Mouse (Mus musculus) brain, embryonic 14.5 days (tissue): ENCODE measurements around the gene Bend6. TPM values are rescaled to one million over a fixed set of nuclear protein-coding genes. Genes with fewer than 3 reads are reported as not detected.
"Not testable (repeated sequence)": the region's sequence is repeated elsewhere in the genome, so short reads cannot be mapped to it uniquely, and the experiment has no call there.

Source experiments
- DNase-seq: peaks from one replicate; pipeline ENCODE4 v3.0.0-alpha.2; 2011; ENCODE audit warnings: low read depth
- CTCF ChIP-seq: fragments of 200-500 bp; IDR thresholded peaks from 2 replicates; pipeline ENCODE4 v1.5.1; 2012; ENCODE audit warnings: inconsistent platforms, mild to moderate bottlenecking, moderate library complexity, borderline replicate concordance; ENCODE audit not compliant: insufficient read depth, insufficient read length; ENCODE audit errors: extremely low read depth
- POLR2A ChIP-seq: fragments of 200-500 bp; IDR thresholded peaks from 2 replicates; pipeline ENCODE4 v1.6.1; 2012; ENCODE audit warnings: mild to moderate bottlenecking, inconsistent platforms, borderline replicate concordance; ENCODE audit not compliant: poor library complexity, insufficient read depth, insufficient read length, severe bottlenecking; ENCODE audit errors: extremely low read depth
- polyA plus RNA-seq: library from polyadenylated mRNA; depleted of rRNA; stranded (reverse); fragments of >200 nt; gene quantifications from 2 replicates; pipeline ENCODE4 v1.2.3, GENCODE M21; 2012; rRNA removed

Bend6 gene
- polyA plus RNA-seq, 1 experiment: 25.5 TPM

DNA sequence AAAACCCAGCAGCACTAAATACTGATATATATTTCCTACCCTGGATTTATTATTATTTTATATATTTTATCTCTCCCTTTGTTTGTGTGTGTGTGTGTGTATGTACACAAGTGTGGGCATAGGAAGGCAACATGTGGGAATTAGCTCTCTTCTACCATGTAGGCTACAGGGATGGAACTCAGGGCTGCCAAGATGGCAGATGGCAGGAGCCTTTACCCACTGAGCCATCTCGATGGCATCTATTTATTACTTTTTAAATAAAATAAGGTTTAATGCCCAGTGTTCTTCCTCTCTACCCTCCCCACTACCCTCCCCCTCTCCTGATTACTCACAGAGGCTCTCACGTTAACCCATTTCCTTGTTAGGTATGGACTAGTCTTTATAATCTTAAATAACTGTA, 38.6 kb downstream of the Bend6 start:
- DNase-seq: no peak
- TF ChIP-seq POLR2A (no peak), CTCF (no peak)

DNA sequence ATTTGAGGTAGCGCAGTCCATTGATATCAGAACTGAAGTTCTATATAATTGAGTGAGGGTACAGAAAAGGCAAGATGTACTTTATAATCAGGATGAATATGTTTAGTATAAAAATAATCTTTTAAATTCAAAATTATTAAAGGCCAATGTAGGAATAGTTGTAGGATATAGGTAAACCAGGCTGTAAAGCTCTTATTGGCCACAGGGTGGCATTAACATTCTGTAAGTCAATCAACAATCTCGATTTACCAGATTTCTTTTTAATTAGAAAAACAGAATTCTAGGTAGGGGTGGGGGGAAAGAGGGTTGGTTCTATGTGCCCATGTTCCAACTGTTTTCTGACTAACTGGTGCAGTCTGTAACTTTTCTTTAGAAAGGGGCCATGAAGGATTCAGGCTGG, 60.8 kb downstream of the Bend6 start:
- TF ChIP-seq POLR2A: no peak
- TF ChIP-seq CTCF: no peak
- DNase-seq: no peak

GRCm38 (mm10) chr1:33843823-33844222, 63.8 kb downstream of the Bend6 start:
- DNase-seq: peak; percentile 75
- no peak for TF ChIP-seq CTCF
- no peak for TF ChIP-seq POLR2A

DNA sequence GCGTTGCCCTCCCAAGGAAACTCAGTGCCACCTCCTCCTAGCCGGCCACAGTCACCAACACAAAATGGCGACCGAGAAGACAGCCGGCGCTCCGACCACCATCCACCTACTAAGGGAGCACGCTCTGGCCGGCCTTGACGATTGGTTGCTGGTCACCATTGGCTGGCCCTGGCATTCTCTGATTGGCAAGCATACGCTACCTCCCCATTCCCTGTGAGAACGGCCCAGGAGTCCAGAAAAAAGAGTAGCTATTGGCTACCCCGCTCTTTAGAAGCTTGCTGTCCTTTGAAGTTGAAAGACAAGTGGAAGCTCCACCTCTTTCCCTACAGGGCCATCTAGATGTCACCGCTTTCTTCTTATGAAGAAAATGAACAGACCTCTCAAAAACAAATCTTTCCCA, 68.7 kb downstream of the Bend6 start:
- not testable (repeated sequence) for DNase-seq

- no peak for DNase-seq
- TF ChIP-seq CTCF (no peak), POLR2A (no peak)
Observed at GRCm38 (mm10) chr1:33830586-33830985, 77.0 kb downstream of the Bend6 start.

DNA sequence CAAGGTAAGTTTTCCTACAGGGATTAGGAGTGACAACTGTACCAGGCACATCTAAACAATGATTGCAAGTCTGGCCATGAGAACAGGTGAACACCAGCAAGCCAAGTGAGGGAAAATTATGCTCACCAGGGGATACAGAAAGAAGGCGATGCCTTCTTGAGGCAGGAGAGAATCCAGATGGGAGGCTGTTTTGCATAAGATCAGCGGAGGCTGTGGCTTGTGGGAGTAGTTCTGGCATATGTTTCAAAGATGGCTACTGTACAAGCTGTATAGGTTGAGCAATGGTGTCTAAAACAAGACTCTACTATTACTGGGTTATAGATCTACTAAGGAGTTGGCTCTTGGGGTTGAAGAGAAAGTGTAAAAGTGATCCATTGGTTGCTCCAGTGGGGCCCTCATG, 89.7 kb downstream of the Bend6 start:
- no peak for TF ChIP-seq CTCF
- DNase-seq: no peak

DNA sequence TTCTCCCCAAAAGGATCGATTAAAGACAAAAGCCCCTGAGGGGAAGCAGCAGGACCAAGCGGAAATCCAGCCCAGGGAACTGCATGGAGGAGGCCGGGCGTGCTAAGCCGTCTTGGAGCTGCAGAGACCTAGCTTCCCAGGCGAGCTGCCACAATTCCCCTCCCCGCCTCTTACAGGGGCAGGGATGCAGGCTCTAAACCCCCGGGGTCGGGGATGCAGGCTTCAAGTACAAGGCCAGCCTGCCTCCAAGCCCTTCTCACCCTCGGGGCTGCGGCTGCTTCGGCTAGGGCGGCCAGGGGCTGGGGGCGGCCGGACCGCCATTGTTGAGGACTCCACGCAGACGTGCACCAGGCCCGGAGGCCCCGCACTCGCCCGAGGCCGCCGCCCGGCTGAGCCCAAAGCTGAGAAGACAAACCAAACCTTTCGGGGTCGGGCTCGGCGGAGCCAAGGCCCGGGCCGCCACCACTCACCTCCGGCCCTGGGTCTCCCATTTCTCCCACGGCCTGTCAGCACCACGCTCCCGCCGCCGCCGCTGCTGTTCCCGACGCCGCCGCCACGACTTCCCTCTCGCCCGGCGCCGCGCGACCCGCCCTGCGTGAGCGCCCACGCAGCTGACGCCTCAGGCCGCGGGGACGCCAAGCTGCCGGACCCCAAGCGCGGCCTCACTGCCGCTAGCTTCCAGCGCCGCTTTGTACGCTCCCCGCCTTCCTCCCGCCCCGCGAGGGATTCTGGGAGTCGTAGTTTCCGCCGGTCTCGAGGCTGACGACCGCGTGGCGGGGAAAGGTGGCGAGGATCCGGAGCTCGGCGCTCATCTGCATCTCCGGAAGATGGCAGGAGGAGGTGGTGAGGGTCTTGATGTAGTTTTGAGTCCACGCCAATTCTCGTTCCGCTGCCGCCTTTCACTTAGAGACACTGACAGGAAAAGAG, 93.5 kb downstream of the Bend6 start, which contains the start of gene Zfp451:
Gene Zfp451, minus strand, starts transcription at position 728 of the 927 bp plus-strand sequence.
- peak; percentile 91 for TF ChIP-seq POLR2A
- TF ChIP-seq CTCF: no peak; the same call in 1 of the 2 replicates
- DNase-seq: peak; percentile 98

DNA sequence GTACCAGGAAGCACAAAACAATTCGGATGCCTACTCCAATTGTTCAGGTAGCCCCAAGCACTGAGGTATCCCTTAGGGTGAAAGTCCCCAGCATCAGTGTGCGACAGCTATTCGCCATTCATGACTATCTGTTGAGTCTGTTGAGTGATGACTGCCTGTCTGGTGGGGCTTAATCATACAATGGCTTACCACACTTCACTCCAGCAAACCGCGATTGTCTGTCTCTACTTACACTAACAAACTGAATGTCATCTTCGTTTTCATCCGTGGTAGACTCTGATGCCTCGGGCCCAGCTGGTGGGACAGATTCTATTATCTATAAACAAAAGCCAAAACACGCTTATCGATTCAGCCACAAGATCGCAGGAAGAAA, 94.1 kb downstream of the Bend6 start:
- DNase-seq: no peak
- TF ChIP-seq POLR2A (no peak), CTCF (no peak)

DNA sequence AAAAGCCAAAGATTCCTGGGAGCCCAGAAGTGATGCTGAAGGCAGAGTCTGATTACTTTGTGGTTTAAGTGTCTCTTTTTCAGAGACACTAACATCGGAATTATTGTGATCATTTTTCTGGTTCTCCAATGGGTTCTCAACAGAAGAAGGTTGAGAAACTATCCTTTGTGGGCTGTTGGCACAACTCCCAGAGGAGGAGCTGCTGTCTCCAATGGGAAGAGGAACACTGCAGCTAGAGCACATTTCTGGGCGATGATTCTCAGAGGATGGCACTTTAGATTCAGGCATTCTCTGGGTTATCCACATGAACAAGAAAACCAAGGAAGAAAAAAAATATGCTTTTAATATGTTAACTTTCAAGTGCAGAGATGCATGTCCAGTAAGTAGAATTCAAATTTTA, 104.3 kb downstream of the Bend6 start:
- no peak for DNase-seq
- no peak for TF ChIP-seq CTCF
- no peak for TF ChIP-seq POLR2A

Other genes with a start within 250 kb of the Bend6 start
- gene Prim2, start 238.0 kb downstream of the Bend6 start, polyA plus RNA-seq: 22.4 and 26.5 TPM in 2 replicates
- 17.1 and 19.8 TPM in 2 replicates for gene Rab23, start 187.9 kb downstream of the Bend6 start, polyA plus RNA-seq
- 15.5 and 18.5 TPM in 2 replicates for gene Bag2, start 150.0 kb downstream of the Bend6 start, polyA plus RNA-seq
- 32.5 and 40.4 TPM in 2 replicates for gene Zfp451, start 93.2 kb downstream of the Bend6 start, polyA plus RNA-seq
- 45.3 and 96.0 TPM in 2 replicates for gene Dst, start 409 bp upstream of the Bend6 start, polyA plus RNA-seq